Mouse (Mus musculus): Measurements from ENCODE around the gene Mrps24.

Mrps24 gene

DNA sequence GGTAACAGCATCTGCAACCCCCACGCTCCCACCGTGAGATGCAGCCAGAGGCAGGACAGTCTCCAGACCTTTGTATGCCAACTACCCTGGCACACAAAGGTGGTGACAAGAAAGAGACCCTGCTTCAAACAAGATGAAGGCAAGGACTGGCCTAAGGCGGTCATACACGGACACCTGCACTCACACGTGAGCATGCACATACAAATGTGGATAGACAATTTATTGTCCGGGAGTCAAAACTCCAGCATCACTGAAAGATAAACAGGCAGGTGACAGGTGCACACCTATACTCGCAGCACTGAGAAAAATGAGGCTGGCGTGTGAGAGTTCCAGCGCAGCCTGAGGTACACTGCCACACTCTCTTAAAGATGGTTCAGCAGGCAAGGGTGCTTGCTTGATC lies 9.5 kb downstream of the Mrps24 start:
- DNase-seq, result no peak

GRCm38 (mm10) chr11:5703341-5703740 lies 12.1 kb downstream of the Mrps24 start:
- DNase-seq, result no peak

- no peak for DNase-seq
Measured at GRCm38 (mm10) chr11:5702957-5703332, 12.5 kb downstream of the Mrps24 start.

- no peak for DNase-seq
Measured at GRCm38 (mm10) chr11:5702271-5702956, 13.1 kb downstream of the Mrps24 start.

GRCm38 (mm10) chr11:5701821-5702220 lies 13.7 kb downstream of the Mrps24 start:
- no peak for DNase-seq

GRCm38 (mm10) chr11:5701300-5701699 lies 14.2 kb downstream of the Mrps24 start:
- DNase-seq, result no peak

GRCm38 (mm10) chr11:5700808-5701207 lies 14.7 kb downstream of the Mrps24 start:
- no peak for DNase-seq

- peak; percentile 41 to 73 for DNase-seq
Measured at GRCm38 (mm10) chr11:5691775-5692174, 23.7 kb downstream of the Mrps24 start.

GRCm38 (mm10) chr11:5684283-5684682 lies 31.2 kb downstream of the Mrps24 start:
- DNase-seq, result no peak

DNA sequence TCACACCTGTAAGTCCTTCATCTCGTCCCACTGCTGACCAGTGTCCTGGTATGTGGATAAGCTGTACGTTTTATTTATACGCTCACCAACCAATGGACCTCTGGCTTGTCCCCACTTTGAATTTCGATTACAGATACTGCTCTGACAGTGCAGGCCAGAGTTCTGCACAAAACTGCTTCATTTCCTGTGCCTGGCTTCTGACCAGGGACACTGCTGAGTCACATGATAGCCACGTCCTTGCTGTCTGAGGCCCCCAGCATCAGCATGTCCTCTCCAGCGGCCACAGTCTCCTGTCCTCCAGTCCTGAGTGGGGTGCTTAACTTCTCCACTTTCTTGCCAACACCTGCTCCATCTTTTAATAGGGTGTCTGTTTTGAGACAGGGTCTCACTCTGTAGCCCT lies 32.9 kb downstream of the Mrps24 start:
- DNase-seq, result no peak

Measured in kidney, postnatal 36 days (tissue).